In the genomic region with DNA sequence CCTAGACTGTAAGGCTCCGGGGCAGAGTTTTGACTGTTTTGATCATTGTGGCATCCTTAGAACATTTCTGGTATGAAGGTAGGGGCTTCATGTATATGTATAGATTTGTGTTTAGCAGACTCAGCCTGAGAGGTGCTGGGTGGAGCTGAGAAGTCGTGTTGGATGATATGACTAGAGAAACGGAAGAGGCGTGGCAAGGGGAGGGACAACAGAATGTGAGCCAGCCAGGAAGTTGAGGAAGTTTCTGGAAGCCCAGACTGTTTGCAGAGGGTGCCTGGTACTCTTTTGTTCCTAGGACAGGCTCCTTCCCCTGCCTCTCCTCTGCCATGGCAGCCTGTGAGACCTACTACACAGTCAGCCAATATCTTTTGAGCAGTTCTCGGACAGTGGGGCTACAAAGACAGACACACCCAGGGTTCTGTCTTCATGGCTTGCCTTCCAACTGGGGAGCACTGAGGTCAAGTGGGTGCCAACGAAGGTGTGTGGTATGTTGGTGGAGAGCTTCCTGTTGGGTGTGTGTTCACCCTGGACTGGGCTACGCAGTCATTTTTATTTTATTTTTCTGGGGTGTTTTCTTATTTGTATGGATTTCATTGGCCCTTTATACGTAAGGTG, we compare ENCODE assay signal across 28 mouse cellular contexts.
A peak's percentile ranks its signal among the peaks of the same experiment; 100 is the strongest.
DNase-seq lines count a peak whose midpoint lies in the region; ATAC-seq and TF ChIP-seq lines count a peak whose summit lies in the region.
"Had no signal": no experiment of that assay in that cellular context is flagged by ENCODE, and none has a peak within 500 bp of the region (broad histone marks: within the 10 kb centered on the region; RNA-seq: fewer than 3 reads in every experiment).

No protein-coding gene starts in this region.

- H3K4me3 ChIP-seq in midbrain, embryonic 11.5 days (ENCODE audit: low read depth, low read length) = no peak overlapping the region
- H3K4me3 ChIP-seq in midbrain, embryonic 10.5 days = no peak overlapping the region
- H3K4me3 ChIP-seq in stomach, postnatal 0 days (ENCODE audit: low read depth, low read length) = no peak overlapping the region
- H3K4me3 ChIP-seq: embryonic facial prominence, embryonic 12.5 days; forebrain, embryonic 10.5 days; forebrain, embryonic 15.5 days; left cerebral cortex, adult 2 months; limb, embryonic 13.5 days; midbrain, embryonic 15.5 days; neural tube, embryonic 15.5 days; stomach, embryonic 15.5 days had no signal

- H3K36me3 ChIP-seq in midbrain, embryonic 11.5 days (ENCODE audit: control insufficient read depth, insufficient read depth, low read length) = no peaks in the 10 kb centered on the region
- H3K36me3 ChIP-seq in midbrain, embryonic 10.5 days = no peaks in the 10 kb centered on the region
- no peaks in the 10 kb centered on the region for H3K36me3 ChIP-seq in stomach, postnatal 0 days (ENCODE audit: control insufficient read depth, insufficient read depth, low read length)
- H3K36me3 ChIP-seq: embryonic facial prominence, embryonic 12.5 days; forebrain, embryonic 10.5 days; forebrain, embryonic 15.5 days; limb, embryonic 13.5 days; midbrain, embryonic 15.5 days; neural tube, embryonic 15.5 days; stomach, embryonic 15.5 days had no signal

- no peak overlapping the region for H3K27ac ChIP-seq in midbrain, embryonic 11.5 days (ENCODE audit: low read depth, low read length)
- H3K27ac ChIP-seq in midbrain, embryonic 10.5 days (replicated peaks) = no peak overlapping the region
- H3K27ac ChIP-seq in stomach, postnatal 0 days (replicated peaks) = no peak overlapping the region
- H3K27ac ChIP-seq: embryonic facial prominence, embryonic 12.5 days; forebrain, embryonic 10.5 days; forebrain, embryonic 15.5 days; hindbrain, postnatal 0 days; left cerebral cortex, adult 2 months; limb, embryonic 13.5 days; midbrain, embryonic 15.5 days; neural tube, embryonic 15.5 days; stomach, embryonic 15.5 days had no signal

- H3K9me3 ChIP-seq in midbrain, embryonic 11.5 days (ENCODE audit: control insufficient read depth, low read length) = no peaks in the 10 kb centered on the region
- no peaks in the 10 kb centered on the region for H3K9me3 ChIP-seq in midbrain, embryonic 10.5 days (replicated peaks)
- no peaks in the 10 kb centered on the region for H3K9me3 ChIP-seq in stomach, postnatal 0 days (ENCODE audit: control insufficient read depth, low read length)
- H3K9me3 ChIP-seq: embryonic facial prominence, embryonic 12.5 days; forebrain, embryonic 10.5 days; forebrain, embryonic 15.5 days; limb, embryonic 13.5 days; midbrain, embryonic 15.5 days; neural tube, embryonic 15.5 days; stomach, embryonic 15.5 days had no signal

- no peak for ATAC-seq in midbrain, embryonic 11.5 days (ENCODE audit: low FRiP score)
- ATAC-seq in stomach, postnatal 0 days (ENCODE audit: low FRiP score, low TSS enrichment) = no peak
- ATAC-seq: activated CD4-positive, CD25-positive, alpha-beta regulatory T cell, adult 4 months; forebrain, embryonic 15.5 days; hindbrain, postnatal 0 days; midbrain, embryonic 15.5 days had no signal

- TF ChIP-seq EP300 in stomach, postnatal 0 days (optimal IDR thresholded peaks at IDR 0.05) = no peak

- peak; percentile 40 for DNase-seq in heart, adult 11 months
- DNase-seq in heart, postnatal 4 days = no peak
- peak; percentile 67 for DNase-seq in midbrain, embryonic 11.5 days (ENCODE audit: low spot score, missing footprints)
- DNase-seq in midbrain, embryonic 10.5 days (ENCODE audit: low spot score) = no peak
- DNase-seq in induced T-regulatory cell, adult 2 months (ENCODE audit: low read depth) = peak; percentile 14
- no peak for DNase-seq in adrenal gland, postnatal 14 days
- no peak for DNase-seq in stomach, postnatal 0 days (ENCODE audit: low spot score)
- DNase-seq: adrenal gland, adult 2 months; cerebellum, adult 9-10 months; cerebellum, postnatal 36 days; embryo, embryonic 11 days; kidney, adult 11 months; kidney, postnatal 25 days; lung, postnatal 4 days; retina, postnatal 1 day; right cerebral cortex, postnatal 14 days; thymus, postnatal 14 days had no signal

- H3K9ac ChIP-seq in midbrain, embryonic 11.5 days (ENCODE audit: low read length) = no peak overlapping the region
- no peak overlapping the region for H3K9ac ChIP-seq in stomach, postnatal 0 days (ENCODE audit: low read length)
- H3K9ac ChIP-seq: embryonic facial prominence, embryonic 12.5 days; forebrain, embryonic 15.5 days; limb, embryonic 13.5 days; midbrain, embryonic 15.5 days; neural tube, embryonic 15.5 days; stomach, embryonic 15.5 days had no signal

- no peaks in the 10 kb centered on the region for H3K27me3 ChIP-seq in midbrain, embryonic 11.5 days (ENCODE audit: control insufficient read depth, insufficient read depth, low read length)
- H3K27me3 ChIP-seq in midbrain, embryonic 10.5 days (ENCODE audit: low read depth, poor library complexity, severe bottlenecking) = peaks cover 4% of the 10 kb centered on the region; the same call in 1 of the 2 replicates
- no peaks in the 10 kb centered on the region for H3K27me3 ChIP-seq in stomach, postnatal 0 days (ENCODE audit: control insufficient read depth, insufficient read depth, low read length)
- H3K27me3 ChIP-seq: embryonic facial prominence, embryonic 12.5 days; forebrain, embryonic 15.5 days; limb, embryonic 13.5 days; midbrain, embryonic 15.5 days; neural tube, embryonic 15.5 days; stomach, embryonic 15.5 days had no signal

- H3K4me2 ChIP-seq in midbrain, embryonic 11.5 days = no peak overlapping the region
- H3K4me2 ChIP-seq in stomach, postnatal 0 days (replicated peaks; ENCODE audit: low read depth) = no peak overlapping the region
- H3K4me2 ChIP-seq: embryonic facial prominence, embryonic 12.5 days; forebrain, embryonic 15.5 days; limb, embryonic 13.5 days; liver, embryonic 11.5 days; midbrain, embryonic 15.5 days; neural tube, embryonic 15.5 days; stomach, embryonic 15.5 days had no signal

- H3K4me1 ChIP-seq in midbrain, embryonic 11.5 days (ENCODE audit: control insufficient read depth, insufficient read depth, low read length) = peaks cover 20% of the 10 kb centered on the region
- peaks cover 35% of the 10 kb centered on the region for H3K4me1 ChIP-seq in midbrain, embryonic 10.5 days
- no peaks in the 10 kb centered on the region for H3K4me1 ChIP-seq in stomach, postnatal 0 days (replicated peaks; ENCODE audit: control insufficient read depth, insufficient read depth)
- H3K4me1 ChIP-seq: embryonic facial prominence, embryonic 12.5 days had no signal

- no peak for TF ChIP-seq CTCF in stomach, postnatal 0 days (IDR thresholded peaks at IDR 0.05; ENCODE audit: low read depth)

- WGBS in midbrain, embryonic 11.5 days = 92% methylated on average over 8 of the region's 8 CpGs
- WGBS in midbrain, embryonic 10.5 days = 85% methylated on average over 8 of the region's 8 CpGs
- WGBS in stomach, postnatal 0 days = 69% methylated on average over 8 of the region's 8 CpGs

Comparison
In these comparisons a context has a peak if more than half of its experiments do, and no peak if none do; other contexts are left out.
1. DNase-seq: peak in heart, adult 11 months (single experiment), midbrain, embryonic 11.5 days (single experiment) and induced T-regulatory cell, adult 2 months (single experiment); none in heart, postnatal 4 days (single experiment), midbrain, embryonic 10.5 days (single experiment), adrenal gland, postnatal 14 days (single experiment) and stomach, postnatal 0 days (single experiment).